Mouse (Mus musculus) brain, embryonic 14.5 days (tissue): ENCODE measurements around the gene Tlk2. TPM values are rescaled to one million over a fixed set of nuclear protein-coding genes. Genes with fewer than 3 reads are reported as not detected.
A peak's percentile ranks its signal among the peaks of the same experiment; 100 is the strongest.
"Not testable (repeated sequence)": the region's sequence is repeated elsewhere in the genome, so short reads cannot be mapped to it uniquely, and the experiment has no call there.

Experiments used
- DNase-seq: peaks from one replicate; pipeline ENCODE4 v3.0.0-alpha.2; 2011; ENCODE audit warnings: low read depth
- CTCF ChIP-seq: fragments of 200-500 bp; IDR thresholded peaks from 2 replicates; pipeline ENCODE4 v1.5.1; 2012; ENCODE audit warnings: inconsistent platforms, mild to moderate bottlenecking, moderate library complexity, borderline replicate concordance; ENCODE audit not compliant: insufficient read depth, insufficient read length; ENCODE audit errors: extremely low read depth
- POLR2A ChIP-seq: fragments of 200-500 bp; IDR thresholded peaks from 2 replicates; pipeline ENCODE4 v1.6.1; 2012; ENCODE audit warnings: mild to moderate bottlenecking, inconsistent platforms, borderline replicate concordance; ENCODE audit not compliant: poor library complexity, insufficient read depth, insufficient read length, severe bottlenecking; ENCODE audit errors: extremely low read depth
- polyA plus RNA-seq: library from polyadenylated mRNA; depleted of rRNA; stranded (reverse); fragments of >200 nt; gene quantifications from 2 replicates; pipeline ENCODE4 v1.2.3, GENCODE M21; 2012; rRNA removed

The Tlk2 gene
- polyA plus RNA-seq = 50.6 and 53.9 TPM in 2 replicates

GRCm38 (mm10) chr11:105178516-105178915 is at the start of gene Tlk2:
Gene Tlk2, plus strand, starts transcription at chr11:105178807.
- no peak for DNase-seq
- TF ChIP-seq CTCF (no peak), POLR2A (no peak)

- no peak for DNase-seq
- TF ChIP-seq CTCF (no peak), POLR2A (no peak)
Observed at GRCm38 (mm10) chr11:105135692-105136091, 42.9 kb upstream of the Tlk2 start.

- not testable (repeated sequence) for DNase-seq
Observed at GRCm38 (mm10) chr11:105137255-105137654, 41.4 kb upstream of the Tlk2 start.

- DNase-seq = not testable (repeated sequence)
Observed at GRCm38 (mm10) chr11:105140512-105140911, 38.1 kb upstream of the Tlk2 start.

GRCm38 (mm10) chr11:105141115-105141514 is 37.5 kb upstream of the Tlk2 start:
- TF ChIP-seq CTCF (no peak), POLR2A (no peak)
- no peak for DNase-seq

GRCm38 (mm10) chr11:105143564-105143963 is 35.0 kb upstream of the Tlk2 start:
- no peak for TF ChIP-seq POLR2A
- TF ChIP-seq CTCF = no peak
- DNase-seq = no peak

GRCm38 (mm10) chr11:105144084-105144483 is 34.5 kb upstream of the Tlk2 start:
- no peak for TF ChIP-seq POLR2A
- TF ChIP-seq CTCF = no peak
- DNase-seq = no peak

GRCm38 (mm10) chr11:105144508-105145210 is 33.9 kb upstream of the Tlk2 start:
- no peak for DNase-seq

GRCm38 (mm10) chr11:105145211-105145610 is 33.4 kb upstream of the Tlk2 start:
- TF ChIP-seq CTCF = no peak
- DNase-seq = no peak

More at GRCm38 (mm10) chr11:105144508-105145210, 33.9 kb upstream of the Tlk2 start:
- no peak for TF ChIP-seq POLR2A

GRCm38 (mm10) chr11:105146593-105146992 is 32.0 kb upstream of the Tlk2 start, which contains the start of gene Gm10842:
Gene Gm10842, plus strand, starts transcription at chr11:105146893.
- no peak for TF ChIP-seq POLR2A
- TF ChIP-seq CTCF = no peak
- DNase-seq = no peak

- DNase-seq = no peak
- TF ChIP-seq POLR2A (no peak), CTCF (no peak)
Observed at GRCm38 (mm10) chr11:105149353-105149752, 29.3 kb upstream of the Tlk2 start.

GRCm38 (mm10) chr11:105149766-105150165 is 28.8 kb upstream of the Tlk2 start:
- DNase-seq = peak; percentile 14
- no peak for TF ChIP-seq POLR2A
- no peak for TF ChIP-seq CTCF

- TF ChIP-seq CTCF = no peak
- TF ChIP-seq POLR2A = no peak
Observed at GRCm38 (mm10) chr11:105150691-105151090, 27.9 kb upstream of the Tlk2 start.

More at GRCm38 (mm10) chr11:105150691-105151090, 27.9 kb upstream of the Tlk2 start:
- DNase-seq = peak; percentile 5
